Mouse (Mus musculus) heart, postnatal 0 days (tissue): ENCODE measurements around the gene Fam53a.

Experiments used
- CTCF ChIP-seq: IDR thresholded peaks from 2 replicates; pipeline ENCODE4 v1.5.1; 2016; ENCODE audit warnings: antibody characterized with exemption, control low read depth, low read depth
- EP300 ChIP-seq: IDR thresholded peaks from 2 replicates; pipeline ENCODE4 v1.6.1; 2016; ENCODE audit warnings: antibody characterized with exemption, low read depth

GRCm38 (mm10) chr5:33668223-33668622, 38.8 kb upstream of the Fam53a start:
- TF ChIP-seq CTCF (peak; percentile 45), EP300 (no peak)
